Mouse (Mus musculus) testis, adult 2 months (tissue): Measurements from ENCODE around the gene Slc10a1. TPM values are rescaled to one million over a fixed set of nuclear protein-coding genes. Genes with fewer than 3 reads are reported as not detected.

Source experiments
- H3K27ac ChIP-seq: fragments of 200-500 bp; 2 replicates; pipeline ENCODE4 v1.5.1; 2012; ENCODE audit warnings: low read depth, low read length; ENCODE audit not compliant: control insufficient read depth, insufficient read depth
- H3K27me3 ChIP-seq: fragments of 200-500 bp; 2 replicates; pipeline ENCODE4 v1.6.1; 2012; ENCODE audit warnings: mild to moderate bottlenecking, low read length, moderate library complexity; ENCODE audit not compliant: control insufficient read depth, insufficient read depth
- H3K36me3 ChIP-seq: fragments of 200-500 bp; 2 replicates; pipeline ENCODE4 v1.6.1; 2012; ENCODE audit warnings: mild to moderate bottlenecking, low read length; ENCODE audit not compliant: control insufficient read depth, insufficient read depth
- H3K4me1 ChIP-seq: fragments of 200-500 bp; 2 replicates; pipeline ENCODE4 v1.6.1; 2012; ENCODE audit warnings: low read length; ENCODE audit not compliant: control insufficient read depth, insufficient read depth
- H3K4me3 ChIP-seq: fragments of 200-500 bp; 2 replicates; pipeline ENCODE4 v1.5.1; 2012; ENCODE audit warnings: low read depth, mild to moderate bottlenecking, low read length, moderate library complexity, mixed read lengths; ENCODE audit not compliant: control insufficient read depth
- CTCF ChIP-seq: fragments of 200-500 bp; IDR thresholded peaks from 2 replicates; pipeline ENCODE4 v1.5.1; 2012; ENCODE audit warnings: low read depth, mild to moderate bottlenecking, inconsistent platforms, low read length, moderate library complexity; ENCODE audit not compliant: control insufficient read depth, insufficient read depth, insufficient replicate concordance
- POLR2A ChIP-seq: fragments of 200-500 bp; IDR thresholded peaks from 2 replicates; pipeline ENCODE4 v1.6.1; 2012; ENCODE audit warnings: low read depth, mild to moderate bottlenecking, inconsistent platforms, low read length, moderate library complexity; ENCODE audit not compliant: control insufficient read depth
- polyA plus RNA-seq: library from polyadenylated mRNA; depleted of rRNA; stranded (reverse); fragments of >200 nt; gene quantifications from 2 replicates; pipeline ENCODE4 v1.2.3, GENCODE M21; 2012; rRNA removed

Slc10a1 gene
- polyA plus RNA-seq, 1 experiment: 0.10 TPM

- H3K27ac ChIP-seq: no peak overlapping the region
- H3K4me1 ChIP-seq: peaks cover 9% of the 10 kb centered on the region
- peaks cover 4% of the 10 kb centered on the region for H3K27me3 ChIP-seq
- TF ChIP-seq POLR2A: no peak
- no peak for TF ChIP-seq CTCF
- no peak overlapping the region for H3K4me3 ChIP-seq
- no peaks in the 10 kb centered on the region for H3K36me3 ChIP-seq
These were observed 42.0 kb downstream of the Slc10a1 start for GRCm38 (mm10) chr12:80926550-80926949.

GRCm38 (mm10) chr12:80925919-80926318, 42.6 kb downstream of the Slc10a1 start:
- TF ChIP-seq POLR2A: no peak
- TF ChIP-seq CTCF: no peak

GRCm38 (mm10) chr12:80924205-80924604, 44.3 kb downstream of the Slc10a1 start:
- Histone ChIP-seq H3K27me3 (peaks cover 5% of the 10 kb centered on the region), H3K4me1 (peaks cover 12% of the 10 kb centered on the region), H3K4me3 (peak overlapping the region; percentile 70), H3K36me3 (no peaks in the 10 kb centered on the region), H3K27ac (no peak overlapping the region)
- TF ChIP-seq CTCF (no peak), POLR2A (no peak; the same call in 1 of the 2 replicates)

More at GRCm38 (mm10) chr12:80925919-80926318, 42.6 kb downstream of the Slc10a1 start:
- no peak overlapping the region for H3K27ac ChIP-seq
- peaks cover 9% of the 10 kb centered on the region for H3K4me1 ChIP-seq
- peaks cover 4% of the 10 kb centered on the region for H3K27me3 ChIP-seq
- H3K36me3 ChIP-seq: no peaks in the 10 kb centered on the region
- no peak overlapping the region for H3K4me3 ChIP-seq

GRCm38 (mm10) chr12:80923602-80924001, 44.9 kb downstream of the Slc10a1 start:
- H3K36me3 ChIP-seq: no peaks in the 10 kb centered on the region
- H3K27me3 ChIP-seq: peaks cover 5% of the 10 kb centered on the region
- no peak overlapping the region for H3K27ac ChIP-seq
- H3K4me1 ChIP-seq: peaks cover 12% of the 10 kb centered on the region
- TF ChIP-seq POLR2A: no peak
- H3K4me3 ChIP-seq: peak overlapping the region; percentile 53

- H3K27me3 ChIP-seq: peaks cover 5% of the 10 kb centered on the region
- no peaks in the 10 kb centered on the region for H3K36me3 ChIP-seq
- no peak overlapping the region for H3K27ac ChIP-seq
- H3K4me3 ChIP-seq: peak overlapping the region; percentile 75
- TF ChIP-seq POLR2A (no peak), CTCF (no peak)
- peaks cover 12% of the 10 kb centered on the region for H3K4me1 ChIP-seq
These were observed 45.6 kb downstream of the Slc10a1 start for GRCm38 (mm10) chr12:80922869-80923268.

- Histone ChIP-seq H3K4me1 (peaks cover 12% of the 10 kb centered on the region), H3K27me3 (peaks cover 5% of the 10 kb centered on the region), H3K27ac (no peak overlapping the region), H3K36me3 (no peaks in the 10 kb centered on the region), H3K4me3 (no peak overlapping the region)
- TF ChIP-seq POLR2A (no peak), CTCF (no peak)
These were observed 47.2 kb downstream of the Slc10a1 start for GRCm38 (mm10) chr12:80921301-80921700.

- H3K27ac ChIP-seq: no peak overlapping the region
- TF ChIP-seq CTCF (peak; percentile 78; the same call in 1 of the 2 replicates), POLR2A (no peak)
- no peaks in the 10 kb centered on the region for H3K36me3 ChIP-seq
- H3K4me1 ChIP-seq: peaks cover 8% of the 10 kb centered on the region
- peaks cover 2% of the 10 kb centered on the region; the same call in 1 of the 2 replicates for H3K27me3 ChIP-seq
- H3K4me3 ChIP-seq: no peak overlapping the region
These were observed 50.7 kb downstream of the Slc10a1 start for GRCm38 (mm10) chr12:80917764-80918163.

GRCm38 (mm10) chr12:80909631-80910030, 58.9 kb downstream of the Slc10a1 start:
- no peak overlapping the region for H3K4me3 ChIP-seq
- H3K4me1 ChIP-seq: no peaks in the 10 kb centered on the region
- no peaks in the 10 kb centered on the region for H3K27me3 ChIP-seq
- no peaks in the 10 kb centered on the region for H3K36me3 ChIP-seq
- H3K27ac ChIP-seq: no peak overlapping the region
- TF ChIP-seq POLR2A: no peak
- TF ChIP-seq CTCF: no peak

Other genes starting within 250 kb of the Slc10a1 start
- gene Ccdc177, start 208.0 kb downstream of the Slc10a1 start, polyA plus RNA-seq: 0.05 TPM in 2 replicates
- gene Susd6, start 178.2 kb downstream of the Slc10a1 start, polyA plus RNA-seq: 46.0 and 48.2 TPM in 2 replicates
- 223 and 264 TPM in 2 replicates for gene Srsf5, start 23.2 kb downstream of the Slc10a1 start, polyA plus RNA-seq
- 9.8 and 10.0 TPM in 2 replicates for gene Smoc1, start 58.1 kb upstream of the Slc10a1 start, polyA plus RNA-seq